Mouse (Mus musculus) kidney, postnatal 0 days (tissue): ENCODE measurements around the gene Pde8a. TPM values are rescaled to one million over a fixed set of nuclear protein-coding genes. Genes with fewer than 3 reads are reported as not detected.

ENCODE experiments used
- ATAC-seq: fragments of 200-750 bp; cut with Nextera tagmentation; replicated peaks from 2 replicates; pipeline ENCODE4 v1.8.0; 2017; ENCODE audit warnings: low read depth, moderate number of reproducible peaks, moderate TSS enrichment, moderate library complexity; ENCODE audit not compliant: low FRiP score
- DNase-seq: peaks from one replicate; pipeline ENCODE4 v3.0.0-alpha.2; 2016; ENCODE audit warnings: low spot score
- H3K27ac ChIP-seq: fragments of 300-500 bp; sonication (generic); 2 replicates; pipeline ENCODE4 v1.5.1; 2014; ENCODE audit warnings: mild to moderate bottlenecking
- H3K27me3 ChIP-seq: fragments of 300-500 bp; sonication (generic); 2 replicates; pipeline ENCODE4 v1.6.1; 2014; ENCODE audit warnings: low read length, mixed read lengths; ENCODE audit not compliant: insufficient read depth
- H3K36me3 ChIP-seq: fragments of 300-500 bp; sonication (generic); 2 replicates; pipeline ENCODE4 v1.6.1; 2014; ENCODE audit warnings: low read length, mixed read lengths; ENCODE audit not compliant: insufficient read depth
- H3K4me1 ChIP-seq: fragments of 300-500 bp; sonication (generic); replicated peaks from 2 replicates; pipeline ENCODE4 v1.6.1; 2014; ENCODE audit warnings: antibody characterized with exemption, low read length, mixed read lengths; ENCODE audit not compliant: insufficient read depth
- H3K4me2 ChIP-seq: fragments of 300-500 bp; sonication (generic); 2 replicates; pipeline ENCODE4 v1.6.1; 2014; ENCODE audit warnings: mild to moderate bottlenecking, low read length, moderate library complexity, mixed read lengths
- H3K4me3 ChIP-seq: fragments of 300-500 bp; sonication (generic); replicated peaks from 2 replicates; pipeline ENCODE4 v1.5.1; 2014; ENCODE audit warnings: low read depth, low read length
- H3K9ac ChIP-seq: fragments of 300-500 bp; sonication (generic); 2 replicates; pipeline ENCODE4 v1.6.1; 2014; ENCODE audit warnings: low read depth, low read length
- H3K9me3 ChIP-seq: fragments of 300-500 bp; sonication (generic); replicated peaks from 2 replicates; pipeline ENCODE4 v1.6.1; 2016; ENCODE audit warnings: low read length, inconsistent platforms, mixed read lengths
- CTCF ChIP-seq: IDR thresholded peaks from 2 replicates; pipeline ENCODE4 v1.5.1; 2016; ENCODE audit warnings: antibody characterized with exemption, low read depth, mild to moderate bottlenecking, moderate library complexity
- WGBS: fragments of 180-500 bp; shearing (Covaris S2); extraction: QIAGEN DNeasy Blood & Tissue Kit; methylation state at CpG from one replicate; pipeline ENCODE4 v1.1.7; 2014; 5-methylcytosine and 5-hydroxymethylcytosine counted together
- polyA plus RNA-seq: library from polyadenylated mRNA; unstranded; fragments of >200 nt; fragmentation: Nextera tagmentation; extraction: Ambion mirVana; gene quantifications from 2 replicates; pipeline ENCODE4 v1.2.1, GENCODE M21; 2015

The Pde8a gene
- polyA plus RNA-seq, 1 experiment from 2014 or later = 11.0 TPM

- H3K9ac ChIP-seq = no peak overlapping the region
- no peak overlapping the region for H3K4me3 ChIP-seq
- no peaks in the 10 kb centered on the region for H3K4me1 ChIP-seq
- H3K4me2 ChIP-seq = no peak overlapping the region
- 0 out of 2 replicates have a peak, but pooled peaks cover 4% of the 10 kb centered on the region for H3K27me3 ChIP-seq
- ATAC-seq (no peak), DNase-seq (no peak)
- no peak overlapping the region for H3K27ac ChIP-seq
- no peak for TF ChIP-seq CTCF
- H3K9me3 ChIP-seq = no peaks in the 10 kb centered on the region
- 24% methylated on average over 5 of the region's 5 CpGs for WGBS
- H3K36me3 ChIP-seq = no peaks in the 10 kb centered on the region
These were observed 158.4 kb downstream of the Pde8a start for GRCm38 (mm10) chr7:81371811-81372210.

GRCm38 (mm10) chr7:81372337-81372920 is 159.0 kb downstream of the Pde8a start:
- ATAC-seq (no peak), DNase-seq (peak; percentile 64)
- 6% methylated on average over 13 of the region's 13 CpGs for WGBS
- H3K36me3 ChIP-seq = no peaks in the 10 kb centered on the region
- no peak for TF ChIP-seq CTCF
- H3K4me2 ChIP-seq = peak overlapping the region; percentile 21; the same call in 1 of the 2 replicates
- H3K4me3 ChIP-seq = no peak overlapping the region
- H3K27me3 ChIP-seq = 0 out of 2 replicates have a peak, but pooled peaks cover 4% of the 10 kb centered on the region
- H3K4me1 ChIP-seq = no peaks in the 10 kb centered on the region
- no peak overlapping the region for H3K9ac ChIP-seq
- no peaks in the 10 kb centered on the region for H3K9me3 ChIP-seq
- H3K27ac ChIP-seq = no peak overlapping the region

- H3K4me2 ChIP-seq = no peak overlapping the region
- no peak overlapping the region for H3K9ac ChIP-seq
- no peaks in the 10 kb centered on the region for H3K4me1 ChIP-seq
- TF ChIP-seq CTCF = no peak
- H3K9me3 ChIP-seq = no peaks in the 10 kb centered on the region
- no peak overlapping the region for H3K27ac ChIP-seq
- WGBS = 23% methylated on average over 1 of the region's 1 CpGs
- H3K36me3 ChIP-seq = no peaks in the 10 kb centered on the region
- H3K4me3 ChIP-seq = no peak overlapping the region
- no peaks in the 10 kb centered on the region for H3K27me3 ChIP-seq
- DNase-seq (no peak), ATAC-seq (no peak; the same call in 1 of the 2 replicates)
These were observed 166.0 kb downstream of the Pde8a start for GRCm38 (mm10) chr7:81379363-81379762.

Other genes starting within 250 kb of the Pde8a start
- 8.6 and 9.7 TPM in 2 replicates for gene Zfp592, start 219.9 kb upstream of the Pde8a start, polyA plus RNA-seq
- 0.18 and 0.22 TPM in 2 replicates for gene Alpk3, start 156.0 kb upstream of the Pde8a start, polyA plus RNA-seq
- 1.1 and 1.3 TPM in 2 replicates for gene Slc28a1, start 98.8 kb upstream of the Pde8a start, polyA plus RNA-seq
- gene Rps17, start 131.7 kb downstream of the Pde8a start, polyA plus RNA-seq = 1,280 and 1,501 TPM in 2 replicates
- 0.39 and 0.80 TPM in 2 replicates for gene Cpeb1, start 241.9 kb downstream of the Pde8a start, polyA plus RNA-seq